Comparison of ENCODE assay signal across 26 mouse cellular contexts in genomic region chr16:8184781-8185180, GRCm38 (mm10).
"Had no signal": no experiment of that assay in that cellular context is flagged by ENCODE, and none has a peak within 500 bp of the region (broad histone marks: within the 10 kb centered on the region; RNA-seq: fewer than 3 reads in every experiment).

No protein-coding gene starts in this region.

- DNase-seq: gastrocnemius, adult 2 months; gastrocnemius, postnatal 10 days; gastrocnemius, postnatal 25 days; heart, postnatal 10 days; heart, postnatal 4 days; kidney, adult 11 months; kidney, adult 2 months; kidney, adult 9 months; kidney, postnatal 14 days; kidney, postnatal 36 days; layer of hippocampus, adult 9-11 months; layer of hippocampus, postnatal 36 days; left cerebral cortex, postnatal 4 days had no signal

- H3K27ac ChIP-seq: gastrocnemius, adult 2 months; heart, embryonic 10.5 days; hindbrain, embryonic 10.5 days; hindbrain, embryonic 12.5 days; hindbrain, embryonic 14.5 days; intestine, embryonic 15.5 days; kidney, embryonic 15.5 days; kidney, postnatal 0 days; limb, embryonic 13.5 days; limb, embryonic 15.5 days; liver, embryonic 12.5 days had no signal

- H3K4me2 ChIP-seq: heart, embryonic 12.5 days; hindbrain, embryonic 12.5 days; hindbrain, embryonic 14.5 days; intestine, embryonic 15.5 days; kidney, embryonic 15.5 days; limb, embryonic 13.5 days; limb, embryonic 15.5 days; liver, embryonic 12.5 days had no signal

- H3K4me3 ChIP-seq: gastrocnemius, adult 2 months; heart, embryonic 10.5 days; heart, embryonic 12.5 days; hindbrain, embryonic 10.5 days; hindbrain, embryonic 12.5 days; intestine, embryonic 15.5 days; kidney, embryonic 15.5 days; limb, embryonic 13.5 days; limb, embryonic 15.5 days; liver, embryonic 12.5 days had no signal

- H3K9ac ChIP-seq: heart, embryonic 12.5 days; hindbrain, embryonic 12.5 days; hindbrain, embryonic 14.5 days; intestine, embryonic 15.5 days; kidney, embryonic 15.5 days; limb, embryonic 13.5 days; limb, embryonic 15.5 days; liver, embryonic 12.5 days had no signal

- H3K27me3 ChIP-seq: heart, embryonic 12.5 days; hindbrain, embryonic 12.5 days; intestine, embryonic 15.5 days; kidney, embryonic 15.5 days; limb, embryonic 15.5 days; liver, embryonic 12.5 days had no signal

- H3K36me3 ChIP-seq: heart, embryonic 10.5 days; heart, embryonic 12.5 days; hindbrain, embryonic 10.5 days; hindbrain, embryonic 12.5 days; intestine, embryonic 15.5 days; kidney, embryonic 15.5 days; limb, embryonic 13.5 days; limb, embryonic 15.5 days; liver, embryonic 12.5 days had no signal

- ATAC-seq: hindbrain, embryonic 16.5 days; inflammation-experienced regulatory T-cells, adult 6 months; intestine, embryonic 15.5 days; liver, embryonic 12.5 days had no signal

- H3K4me1 ChIP-seq: heart, embryonic 10.5 days; heart, embryonic 12.5 days; hindbrain, embryonic 12.5 days; intestine, embryonic 15.5 days; kidney, embryonic 15.5 days; limb, embryonic 13.5 days; limb, embryonic 15.5 days; liver, embryonic 12.5 days had no signal

- H3K9me3 ChIP-seq: heart, embryonic 10.5 days; heart, embryonic 12.5 days; hindbrain, embryonic 10.5 days; hindbrain, embryonic 12.5 days; intestine, embryonic 15.5 days; kidney, embryonic 15.5 days; limb, embryonic 13.5 days; limb, embryonic 15.5 days; liver, embryonic 12.5 days had no signal
